Mouse (Mus musculus) testis, adult 2 months (tissue): Measurements from ENCODE around the gene Sox11.

ENCODE experiments used
- CTCF ChIP-seq: fragments of 200-500 bp; IDR thresholded peaks from 2 replicates; pipeline ENCODE4 v1.5.1; 2012; ENCODE audit warnings: low read depth, mild to moderate bottlenecking, inconsistent platforms, low read length, moderate library complexity; ENCODE audit not compliant: control insufficient read depth, insufficient read depth, insufficient replicate concordance
- POLR2A ChIP-seq: fragments of 200-500 bp; IDR thresholded peaks from 2 replicates; pipeline ENCODE4 v1.6.1; 2012; ENCODE audit warnings: low read depth, mild to moderate bottlenecking, inconsistent platforms, low read length, moderate library complexity; ENCODE audit not compliant: control insufficient read depth

- TF ChIP-seq CTCF: no peak
- no peak for TF ChIP-seq POLR2A
Observed at GRCm38 (mm10) chr12:27370756-27371155, 28.4 kb upstream of the Sox11 start.
